Mouse (Mus musculus) lung, embryonic 15.5 days (tissue): ENCODE results near the gene Ipcef1. TPM values are rescaled to one million over a fixed set of nuclear protein-coding genes. Genes with fewer than 3 reads are reported as not detected.

ENCODE experiments used
- ATAC-seq: fragments of 200-750 bp; cut with Nextera tagmentation; 2 replicates; pipeline ENCODE4 v1.8.0; 2017; ENCODE audit warnings: moderate number of reproducible peaks, borderline replicate concordance; ENCODE audit not compliant: low FRiP score, low TSS enrichment; ENCODE audit errors: extremely low read depth
- H3K27ac ChIP-seq: fragments of 300-500 bp; sonication (generic); 2 replicates; pipeline ENCODE4 v1.5.1; 2015; ENCODE audit warnings: moderate library complexity, mild to moderate bottlenecking, inconsistent platforms
- H3K27me3 ChIP-seq: fragments of 300-500 bp; sonication (generic); 2 replicates; pipeline ENCODE4 v1.6.1; 2015; ENCODE audit warnings: inconsistent platforms
- H3K36me3 ChIP-seq: fragments of 300-500 bp; sonication (generic); 2 replicates; pipeline ENCODE4 v1.6.1; 2015; ENCODE audit warnings: inconsistent platforms
- H3K4me1 ChIP-seq: fragments of 300-500 bp; sonication (generic); 2 replicates; pipeline ENCODE4 v1.6.1; 2015; ENCODE audit warnings: inconsistent platforms
- H3K4me2 ChIP-seq: fragments of 300-500 bp; sonication (generic); 2 replicates; pipeline ENCODE4 v1.6.1; 2015; ENCODE audit warnings: inconsistent platforms, mild to moderate bottlenecking, moderate library complexity
- H3K4me3 ChIP-seq: fragments of 300-500 bp; sonication (generic); 2 replicates; pipeline ENCODE4 v1.5.1; 2015; ENCODE audit warnings: mild to moderate bottlenecking, inconsistent platforms
- H3K9ac ChIP-seq: fragments of 300-500 bp; sonication (generic); 2 replicates; pipeline ENCODE4 v1.6.1; 2015; ENCODE audit warnings: inconsistent platforms
- H3K9me3 ChIP-seq: fragments of 300-500 bp; sonication (generic); 2 replicates; pipeline ENCODE4 v1.6.1; 2016; ENCODE audit warnings: inconsistent platforms
- WGBS: fragments of 180-500 bp; shearing (Covaris S2); methylation state at CpG from one replicate; pipeline ENCODE4 v1.1.7; 2015; 5-methylcytosine and 5-hydroxymethylcytosine counted together
- polyA plus RNA-seq: library from polyadenylated mRNA; unstranded; fragments of >200 nt; fragmentation: Nextera tagmentation; extraction: Ambion mirVana; gene quantifications from 2 replicates; pipeline ENCODE4 v1.2.1, GENCODE M21; 2015

Ipcef1 gene
- polyA plus RNA-seq, 1 experiment from 2014 or later = 0.30 TPM

DNA sequence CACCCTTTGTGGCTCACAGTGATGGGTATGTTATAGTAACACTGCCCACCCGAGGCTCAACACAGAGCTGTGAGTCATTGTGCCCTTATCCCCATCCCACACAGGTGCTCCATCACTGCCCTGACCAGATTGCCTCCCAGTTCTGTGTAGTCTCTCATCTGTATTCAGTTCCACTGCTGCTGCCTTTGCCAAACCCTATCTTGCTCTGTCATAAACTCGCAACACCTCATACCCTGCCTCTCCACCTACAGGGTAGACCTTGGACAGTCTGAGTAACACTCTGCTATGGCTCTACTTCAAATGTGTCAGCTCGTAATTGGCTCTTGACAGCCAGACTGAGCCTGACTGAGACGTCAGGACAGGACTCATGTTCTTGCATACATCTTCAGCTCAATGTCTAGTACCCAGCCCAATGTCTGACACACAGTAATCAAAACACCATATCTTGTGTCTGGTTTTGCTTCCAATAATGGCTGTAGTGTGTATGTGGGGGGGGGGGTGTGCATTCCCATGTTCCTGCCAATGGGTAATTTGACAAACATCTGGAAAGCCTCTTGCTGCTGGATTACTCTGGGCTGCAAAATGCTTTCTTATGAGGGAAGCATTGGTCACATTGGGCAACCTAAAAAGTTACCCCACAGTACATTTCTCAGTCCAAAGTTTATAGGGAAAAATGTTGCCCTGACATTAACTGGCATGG lies 64.7 kb downstream of the Ipcef1 start:
- no peaks in the 10 kb centered on the region for H3K27me3 ChIP-seq
- no peaks in the 10 kb centered on the region for H3K36me3 ChIP-seq
- no peak overlapping the region for H3K27ac ChIP-seq
- no peak overlapping the region for H3K4me2 ChIP-seq
- ATAC-seq = peak; percentile 79; the same call in 1 of the 2 replicates
- no peaks in the 10 kb centered on the region for H3K4me1 ChIP-seq
- no peak overlapping the region for H3K9ac ChIP-seq
- no peaks in the 10 kb centered on the region for H3K9me3 ChIP-seq
- H3K4me3 ChIP-seq = no peak overlapping the region
- 60% methylated on average over 4 of the region's 4 CpGs for WGBS

DNA sequence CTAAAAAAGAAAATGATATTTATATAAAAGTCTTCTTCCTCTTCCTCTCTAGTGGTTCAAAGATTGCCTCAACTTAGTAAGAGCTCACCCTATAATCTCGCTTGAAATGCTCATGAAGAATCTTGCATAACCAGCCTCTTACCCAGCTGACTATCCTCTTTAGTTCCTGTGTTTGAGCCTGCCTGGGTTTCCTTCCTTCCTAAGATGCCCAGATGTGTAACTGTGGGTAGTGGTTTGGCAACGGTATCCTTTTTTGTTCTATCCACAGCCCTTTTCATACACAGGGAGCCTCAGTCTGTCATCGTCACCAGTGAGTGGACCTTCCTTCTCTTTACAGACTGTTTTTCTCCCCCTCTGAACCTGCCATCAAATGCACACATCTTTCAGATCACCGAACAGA lies 66.0 kb downstream of the Ipcef1 start:
- Histone ChIP-seq H3K36me3 (no peaks in the 10 kb centered on the region), H3K9ac (no peak overlapping the region), H3K4me2 (no peak overlapping the region), H3K4me1 (no peaks in the 10 kb centered on the region), H3K27me3 (no peaks in the 10 kb centered on the region), H3K4me3 (no peak overlapping the region), H3K9me3 (no peaks in the 10 kb centered on the region), H3K27ac (no peak overlapping the region)
- WGBS = 77% methylated on average over 4 of the region's 4 CpGs
- ATAC-seq = no peak

- 85% methylated on average over 2 of the region's 2 CpGs for WGBS
- no peaks in the 10 kb centered on the region for H3K36me3 ChIP-seq
- no peak overlapping the region for H3K4me2 ChIP-seq
- H3K9me3 ChIP-seq = no peaks in the 10 kb centered on the region
- H3K9ac ChIP-seq = no peak overlapping the region
- no peaks in the 10 kb centered on the region for H3K4me1 ChIP-seq
- H3K4me3 ChIP-seq = no peak overlapping the region
- no peak overlapping the region for H3K27ac ChIP-seq
- no peak for ATAC-seq
- no peaks in the 10 kb centered on the region for H3K27me3 ChIP-seq
These were observed 68.8 kb downstream of the Ipcef1 start for GRCm38 (mm10) chr10:6983431-6983830.

DNA sequence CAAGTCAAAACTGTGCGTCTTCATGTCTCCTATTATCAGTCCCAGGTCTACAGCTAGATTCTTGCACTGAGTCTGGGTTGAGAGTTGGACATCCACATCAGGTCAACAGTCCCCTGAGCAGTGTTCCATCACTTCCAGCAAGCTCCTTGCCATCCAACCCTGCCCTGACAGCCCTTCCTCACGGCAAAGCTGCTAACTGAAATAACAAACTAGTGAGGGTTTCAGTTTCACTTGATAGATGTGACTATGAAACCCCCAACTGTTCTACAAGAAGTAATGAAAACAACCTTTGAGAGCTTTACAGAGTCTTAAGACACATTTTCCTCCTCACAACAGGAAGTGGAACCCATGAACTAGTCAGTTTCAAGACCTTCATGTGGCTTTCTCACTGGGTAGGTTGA lies 69.5 kb downstream of the Ipcef1 start:
- H3K9ac ChIP-seq = no peak overlapping the region
- no peaks in the 10 kb centered on the region for H3K36me3 ChIP-seq
- ATAC-seq = no peak
- no peaks in the 10 kb centered on the region for H3K9me3 ChIP-seq
- H3K4me2 ChIP-seq = no peak overlapping the region
- no peak overlapping the region for H3K27ac ChIP-seq
- 57% methylated on average over 2 of the region's 2 CpGs for WGBS
- H3K4me3 ChIP-seq = no peak overlapping the region
- no peaks in the 10 kb centered on the region for H3K4me1 ChIP-seq
- H3K27me3 ChIP-seq = no peaks in the 10 kb centered on the region

- peak overlapping the region; percentile 37; the same call in 1 of the 2 replicates for H3K4me2 ChIP-seq
- no peaks in the 10 kb centered on the region for H3K4me1 ChIP-seq
- H3K9ac ChIP-seq = no peak overlapping the region
- no peaks in the 10 kb centered on the region for H3K9me3 ChIP-seq
- no peak overlapping the region for H3K27ac ChIP-seq
- ATAC-seq = no peak
- WGBS = 25% methylated on average over 6 of the region's 6 CpGs
- no peak overlapping the region for H3K4me3 ChIP-seq
- no peaks in the 10 kb centered on the region for H3K27me3 ChIP-seq
- no peaks in the 10 kb centered on the region for H3K36me3 ChIP-seq
These were observed 72.0 kb downstream of the Ipcef1 start for GRCm38 (mm10) chr10:6980236-6980635.

- Histone ChIP-seq H3K9me3 (no peaks in the 10 kb centered on the region), H3K4me3 (no peak overlapping the region), H3K36me3 (no peaks in the 10 kb centered on the region), H3K9ac (no peak overlapping the region), H3K27ac (no peak overlapping the region), H3K4me2 (peak overlapping the region; percentile 37; the same call in 1 of the 2 replicates), H3K27me3 (no peaks in the 10 kb centered on the region), H3K4me1 (no peaks in the 10 kb centered on the region)
- ATAC-seq = no peak
- 41% methylated on average over 8 of the region's 8 CpGs for WGBS
These were observed 72.5 kb downstream of the Ipcef1 start for GRCm38 (mm10) chr10:6979789-6980188.

- H3K27ac ChIP-seq = no peak overlapping the region
- H3K9me3 ChIP-seq = no peaks in the 10 kb centered on the region
- no peaks in the 10 kb centered on the region for H3K27me3 ChIP-seq
- no peak overlapping the region for H3K4me3 ChIP-seq
- 75% methylated on average over 7 of the region's 7 CpGs for WGBS
- no peaks in the 10 kb centered on the region for H3K4me1 ChIP-seq
- no peak overlapping the region for H3K4me2 ChIP-seq
- no peaks in the 10 kb centered on the region for H3K36me3 ChIP-seq
- no peak for ATAC-seq
- H3K9ac ChIP-seq = no peak overlapping the region
These were observed 73.1 kb downstream of the Ipcef1 start for GRCm38 (mm10) chr10:6979216-6979615.

GRCm38 (mm10) chr10:6978733-6979132 lies 73.5 kb downstream of the Ipcef1 start:
- H3K27me3 ChIP-seq = no peaks in the 10 kb centered on the region
- 91% methylated on average over 1 of the region's 1 CpGs for WGBS
- H3K4me3 ChIP-seq = no peak overlapping the region
- H3K36me3 ChIP-seq = no peaks in the 10 kb centered on the region
- H3K4me2 ChIP-seq = no peak overlapping the region
- no peak overlapping the region for H3K9ac ChIP-seq
- H3K27ac ChIP-seq = no peak overlapping the region
- H3K9me3 ChIP-seq = no peaks in the 10 kb centered on the region
- no peak for ATAC-seq
- no peaks in the 10 kb centered on the region for H3K4me1 ChIP-seq

DNA sequence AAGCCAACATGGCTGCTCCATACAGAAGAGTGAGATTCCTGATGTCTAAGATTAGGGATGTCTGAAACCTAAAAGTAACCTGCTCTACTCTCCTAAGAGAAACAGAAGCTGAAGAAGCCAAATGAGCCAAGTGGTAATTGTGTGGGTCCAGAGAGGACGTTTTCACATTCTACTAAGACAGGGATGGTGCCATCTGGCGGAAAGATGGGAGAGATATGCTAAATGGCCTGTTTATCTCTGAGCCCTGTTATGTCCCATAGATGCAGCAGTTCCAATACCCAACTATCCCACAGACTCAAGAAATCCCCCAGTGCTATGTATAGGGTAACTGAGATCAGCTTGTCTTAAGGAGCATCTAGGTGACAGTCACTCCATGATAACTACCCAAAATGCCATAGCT lies 74.4 kb downstream of the Ipcef1 start:
- ATAC-seq = no peak
- H3K27me3 ChIP-seq = no peaks in the 10 kb centered on the region
- no peaks in the 10 kb centered on the region for H3K4me1 ChIP-seq
- no peak overlapping the region for H3K27ac ChIP-seq
- H3K4me2 ChIP-seq = no peak overlapping the region
- H3K36me3 ChIP-seq = no peaks in the 10 kb centered on the region
- no peak overlapping the region for H3K4me3 ChIP-seq
- WGBS = 61% methylated on average over 2 of the region's 2 CpGs
- H3K9ac ChIP-seq = no peak overlapping the region
- H3K9me3 ChIP-seq = no peaks in the 10 kb centered on the region

GRCm38 (mm10) chr10:6968334-6968733 lies 83.9 kb downstream of the Ipcef1 start:
- Histone ChIP-seq H3K4me3 (no peak overlapping the region), H3K27ac (no peak overlapping the region), H3K9me3 (no peaks in the 10 kb centered on the region), H3K4me2 (no peak overlapping the region), H3K4me1 (no peaks in the 10 kb centered on the region), H3K27me3 (no peaks in the 10 kb centered on the region), H3K36me3 (no peaks in the 10 kb centered on the region), H3K9ac (no peak overlapping the region)
- ATAC-seq = no peak
- 50% methylated on average over 1 of the region's 1 CpGs for WGBS

DNA sequence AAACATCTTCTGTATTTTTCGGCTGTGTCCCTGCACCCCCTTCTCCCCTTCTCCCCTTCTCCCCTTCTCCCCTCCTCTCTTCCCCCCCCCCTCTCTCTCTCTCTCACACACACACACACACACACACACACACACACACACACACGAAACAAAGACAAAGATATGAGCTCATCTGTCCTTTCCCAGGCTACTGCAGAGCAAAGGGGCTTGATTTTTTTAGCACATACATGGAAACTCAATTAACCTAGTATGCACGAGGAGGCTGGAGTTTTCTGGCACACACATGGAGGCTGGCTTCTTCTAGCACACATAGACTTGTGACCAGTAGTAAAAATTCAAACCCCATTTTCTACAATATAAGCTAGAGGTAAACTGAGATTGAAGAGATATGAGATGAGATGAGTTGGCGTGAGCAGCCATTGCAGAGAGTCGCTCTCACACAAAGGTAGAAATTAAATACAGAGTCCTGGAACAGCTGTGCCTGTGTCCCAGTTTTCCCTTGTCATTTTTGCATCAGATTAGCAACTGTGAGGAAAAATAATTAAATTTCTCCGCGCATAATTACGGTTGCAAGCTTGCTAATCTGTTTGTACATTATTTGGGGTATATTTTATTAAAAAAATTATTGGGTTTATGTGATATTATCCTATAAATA lies 84.6 kb downstream of the Ipcef1 start:
- no peak overlapping the region for H3K4me3 ChIP-seq
- 76% methylated on average over 8 of the region's 8 CpGs for WGBS
- ATAC-seq = no peak

DNA sequence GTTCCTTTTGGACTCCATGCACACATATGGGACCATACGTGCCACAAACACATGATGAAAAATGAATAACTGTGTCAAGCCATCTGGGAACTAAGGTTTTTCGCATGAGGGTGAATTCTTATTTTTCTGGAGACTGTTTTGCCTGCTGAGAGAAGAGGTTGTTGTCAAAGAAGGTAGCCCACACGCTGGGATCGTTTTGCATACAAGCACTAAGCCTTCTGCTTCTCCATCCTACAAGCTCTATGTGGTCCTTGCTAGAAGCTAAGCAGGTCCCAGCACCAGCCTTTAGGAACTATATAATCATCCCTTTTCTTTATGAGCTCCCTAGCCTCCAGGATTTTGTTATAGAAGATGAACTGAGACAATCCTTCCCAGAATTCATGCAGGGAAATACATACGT lies 93.5 kb downstream of the Ipcef1 start:
- H3K9me3 ChIP-seq = no peaks in the 10 kb centered on the region
- H3K36me3 ChIP-seq = no peaks in the 10 kb centered on the region
- H3K27ac ChIP-seq = no peak overlapping the region
- no peak for ATAC-seq
- no peak overlapping the region for H3K9ac ChIP-seq
- H3K4me2 ChIP-seq = no peak overlapping the region
- WGBS = 72% methylated on average over 5 of the region's 5 CpGs
- no peaks in the 10 kb centered on the region for H3K27me3 ChIP-seq
- H3K4me3 ChIP-seq = no peak overlapping the region
- H3K4me1 ChIP-seq = no peaks in the 10 kb centered on the region

More for the DNA sequence above, 84.6 kb downstream of the Ipcef1 start:
- Histone ChIP-seq H3K27me3 (no peaks in the 10 kb centered on the region), H3K9me3 (no peaks in the 10 kb centered on the region), H3K9ac (no peak overlapping the region), H3K4me1 (no peaks in the 10 kb centered on the region), H3K27ac (no peak overlapping the region), H3K36me3 (no peaks in the 10 kb centered on the region), H3K4me2 (no peak overlapping the region)
